8 mouse cellular contexts compared by ENCODE assay signal in the genomic region with DNA sequence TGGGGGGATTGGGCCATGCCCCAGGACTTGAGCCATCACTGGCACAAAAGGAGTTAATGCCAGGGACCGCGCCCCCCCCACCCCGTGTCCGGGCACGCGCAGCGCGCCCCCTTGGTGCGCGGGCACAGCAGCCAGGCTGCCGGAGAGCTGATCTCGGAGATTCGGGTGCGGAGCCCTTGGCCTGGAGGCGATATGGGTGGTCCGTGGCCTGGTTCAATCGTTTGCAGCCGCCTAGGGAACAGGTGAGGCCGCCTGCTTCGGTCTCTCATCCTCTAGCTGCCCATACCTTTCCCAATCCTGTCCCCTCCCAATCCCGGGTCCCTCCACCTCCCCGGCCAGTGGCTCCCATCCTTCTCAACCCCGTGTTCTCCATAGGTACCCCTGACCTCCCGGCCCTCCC. TPM values are rescaled to one million over a fixed set of nuclear protein-coding genes. Genes with fewer than 3 reads are reported as not detected.
DNase-seq lines count a peak whose midpoint lies in the region; ATAC-seq and TF ChIP-seq lines count a peak whose summit lies in the region.

A gene (plus strand): TSS at position 114 of the 400 bp plus-strand sequence.

- H3K36me3 ChIP-seq in heart, embryonic 11.5 days (ENCODE audit: control insufficient read depth, insufficient read depth, low read length) = no peaks in the 10 kb centered on the region; the same call in 1 of the 2 replicates
- H3K36me3 ChIP-seq in intestine, postnatal 0 days (ENCODE audit: control insufficient read depth, insufficient read depth) = no peaks in the 10 kb centered on the region
- peaks cover 39% of the 10 kb centered on the region for H3K36me3 ChIP-seq in liver, embryonic 15.5 days (replicated peaks)
- H3K36me3 ChIP-seq in stomach, embryonic 15.5 days = no peaks in the 10 kb centered on the region; the same call in 1 of the 2 replicates

- H3K4me1 ChIP-seq in heart, embryonic 11.5 days (ENCODE audit: control insufficient read depth, insufficient read depth, low read length) = peaks cover 2% of the 10 kb centered on the region; the same call in 1 of the 2 replicates
- no peaks in the 10 kb centered on the region for H3K4me1 ChIP-seq in intestine, postnatal 0 days (replicated peaks; ENCODE audit: control insufficient read depth, insufficient read depth, low read length)
- H3K4me1 ChIP-seq in liver, embryonic 15.5 days (replicated peaks) = peaks cover 5% of the 10 kb centered on the region; the same call in 1 of the 2 replicates
- no peaks in the 10 kb centered on the region for H3K4me1 ChIP-seq in stomach, embryonic 15.5 days

- H3K9ac ChIP-seq in heart, embryonic 11.5 days (ENCODE audit: low read depth, low read length) = peak within 1 kb of the TSS; percentile 34; the same call in 1 of the 2 replicates
- H3K9ac ChIP-seq in intestine, postnatal 0 days (ENCODE audit: low read depth, low read length) = no peak within 1 kb of the TSS
- H3K9ac ChIP-seq in liver, embryonic 15.5 days = no peak within 1 kb of the TSS
- no peak within 1 kb of the TSS for H3K9ac ChIP-seq in stomach, embryonic 15.5 days

- TF ChIP-seq CTCF in intestine, postnatal 0 days (IDR thresholded peaks at IDR 0.05; ENCODE audit: low read depth) = no peak

- 25% methylated on average over 21 of the region's 24 CpGs for WGBS in heart, embryonic 11.5 days (ENCODE audit: insufficient replicate concordance)
- 41% methylated on average over 6 of the region's 24 CpGs for WGBS in intestine, postnatal 0 days
- WGBS in liver, embryonic 15.5 days (ENCODE audit: insufficient replicate concordance) = 25% methylated on average over 23 of the region's 24 CpGs
- WGBS in stomach, embryonic 15.5 days = 21% methylated on average over 20 of the region's 24 CpGs

- 0 out of 2 replicates have a peak, but pooled peaks have one; percentile 16 for ATAC-seq in heart, embryonic 11.5 days (replicated peaks; ENCODE audit: insufficient number of reproducible peaks, low FRiP score, low TSS enrichment)
- 0 out of 2 replicates have a peak, but pooled peaks have one; percentile 19 for ATAC-seq in intestine, postnatal 0 days
- ATAC-seq in liver, embryonic 15.5 days (ENCODE audit: insufficient read depth) = no peak
- ATAC-seq in stomach, embryonic 15.5 days (ENCODE audit: insufficient read depth, low FRiP score, low read depth) = no peak
- ATAC-seq in monocyte, adult 5-6 weeks (replicated peaks; ENCODE audit: insufficient number of reproducible peaks, low FRiP score, low TSS enrichment, poor library complexity, severe bottlenecking) = no peak

- no peak within 1 kb of the TSS for H3K27ac ChIP-seq in heart, embryonic 11.5 days (ENCODE audit: low read depth, low read length)
- H3K27ac ChIP-seq in intestine, postnatal 0 days (ENCODE audit: low read depth, low read length) = no peak within 1 kb of the TSS
- no peak within 1 kb of the TSS for H3K27ac ChIP-seq in liver, embryonic 15.5 days (replicated peaks)
- H3K27ac ChIP-seq in stomach, embryonic 15.5 days = no peak within 1 kb of the TSS

- peak within 1 kb of the TSS; percentile 63 for H3K4me2 ChIP-seq in heart, embryonic 11.5 days
- H3K4me2 ChIP-seq in intestine, postnatal 0 days (replicated peaks; ENCODE audit: low read depth) = peak within 1 kb of the TSS; percentile 52
- H3K4me2 ChIP-seq in liver, embryonic 15.5 days = peak within 1 kb of the TSS; percentile 30; the same call in 1 of the 2 replicates
- peak within 1 kb of the TSS; percentile 52 for H3K4me2 ChIP-seq in stomach, embryonic 15.5 days

- H3K27me3 ChIP-seq in heart, embryonic 11.5 days (ENCODE audit: control insufficient read depth, insufficient read depth, low read length) = peaks cover 9% of the 10 kb centered on the region
- 0 out of 2 replicates have a peak, but pooled peaks cover 4% of the 10 kb centered on the region for H3K27me3 ChIP-seq in intestine, postnatal 0 days (replicated peaks; ENCODE audit: control insufficient read depth, insufficient read depth, low read length)
- H3K27me3 ChIP-seq in liver, embryonic 15.5 days = peaks cover 43% of the 10 kb centered on the region
- no peaks in the 10 kb centered on the region for H3K27me3 ChIP-seq in stomach, embryonic 15.5 days (replicated peaks)

- H3K4me3 ChIP-seq in heart, embryonic 11.5 days (ENCODE audit: low read depth, low read length) = peak within 1 kb of the TSS; percentile 33
- 0 out of 2 replicates have a peak within 1 kb of the TSS, but pooled peaks have one; percentile 9 for H3K4me3 ChIP-seq in intestine, postnatal 0 days (ENCODE audit: low read depth, low read length)
- H3K4me3 ChIP-seq in liver, embryonic 15.5 days (replicated peaks) = no peak within 1 kb of the TSS
- peak within 1 kb of the TSS; percentile 37 for H3K4me3 ChIP-seq in stomach, embryonic 15.5 days (replicated peaks)

- DNase-seq in heart, adult 18-20 months = no peak
- DNase-seq in Muller cell, postnatal 12 days (ENCODE audit: inconsistent ontology term) = peak; percentile 29
- DNase-seq in embryo, embryonic 10.5 days (ENCODE audit: low spot score) = peak; percentile 37

- H3K9me3 ChIP-seq in heart, embryonic 11.5 days (replicated peaks; ENCODE audit: control insufficient read depth, low read length) = no peaks in the 10 kb centered on the region
- H3K9me3 ChIP-seq in intestine, postnatal 0 days (ENCODE audit: control insufficient read depth) = no peaks in the 10 kb centered on the region
- no peaks in the 10 kb centered on the region for H3K9me3 ChIP-seq in liver, embryonic 15.5 days (replicated peaks)
- no peaks in the 10 kb centered on the region for H3K9me3 ChIP-seq in stomach, embryonic 15.5 days

RNA-seq across cellular contexts. Expression of the gene that starts here (rescaled TPM):
- 2.3 and 3.6 TPM in 2 replicates for polyA plus RNA-seq in heart, embryonic 11.5 days (2014; fragmentation: Nextera tagmentation; extraction: Ambion mirVana)
- total RNA-seq in heart, adult 18-20 months (2021) = under 1 TPM; 0.39 to 0.74 TPM
- 1.5 and 2.2 TPM in 2 replicates for polyA plus RNA-seq in intestine, postnatal 0 days (2015; fragmentation: Nextera tagmentation; extraction: Ambion mirVana)
- 0.06 and 0.08 TPM in 2 replicates for polyA plus RNA-seq in liver, embryonic 15.5 days (2015; fragmentation: Nextera tagmentation; extraction: Ambion mirVana)
- 4.7 and 5.6 TPM in 2 replicates for polyA plus RNA-seq in stomach, embryonic 15.5 days (2015; fragmentation: Nextera tagmentation; extraction: Ambion mirVana)
- 1.2 TPM in 1 of 3 replicates, not detected in the others for total RNA-seq in monocyte, adult 5-6 weeks (2017)

Comparison
In these comparisons a context has a peak if more than half of its experiments do, and no peak if none do; other contexts are left out.
1. ATAC-seq: peak in heart, embryonic 11.5 days (single experiment) and intestine, postnatal 0 days (single experiment); none in liver, embryonic 15.5 days (single experiment), stomach, embryonic 15.5 days (single experiment) and monocyte, adult 5-6 weeks (single experiment).
2. DNase-seq: peak in Muller cell, postnatal 12 days (single experiment) and embryo, embryonic 10.5 days (single experiment); none in heart, adult 18-20 months (0 of 2).
3. Peak in every context shown above with its lines, with median percentiles within 50 percentile points of each other: H3K4me2 ChIP-seq.